Mouse (Mus musculus) myocyte (in vitro differentiated cells): ENCODE measurements around the gene Zdhhc5.

Experiments used
- E2F4 ChIP-seq: IDR thresholded peaks from one replicate; pipeline ENCODE4 v1.6.1; 2011; ENCODE audit warnings: mild to moderate bottlenecking, control low read depth, moderate library complexity; ENCODE audit not compliant: insufficient read depth
- MAX ChIP-seq: IDR thresholded peaks from one replicate; pipeline ENCODE4 v1.6.1; 2011; ENCODE audit warnings: low read depth, mild to moderate bottlenecking, control low read depth
- POLR2A ChIP-seq: IDR thresholded peaks from one replicate; pipeline ENCODE4 v1.6.1; 2011; ENCODE audit warnings: low read depth, mild to moderate bottlenecking, control low read depth, moderate library complexity; ENCODE audit not compliant: insufficient read length
- POLR2AphosphoS2 ChIP-seq: IDR thresholded peaks from one replicate; pipeline ENCODE4 v1.6.1; 2011; ENCODE audit warnings: low read depth, control low read depth; ENCODE audit not compliant: insufficient read length
- TCF12 ChIP-seq: IDR thresholded peaks from one replicate; pipeline ENCODE4 v1.6.1; 2011; ENCODE audit warnings: mild to moderate bottlenecking, control low read depth; ENCODE audit not compliant: poor library complexity, insufficient read depth, severe bottlenecking
- TCF3 ChIP-seq: IDR thresholded peaks from one replicate; pipeline ENCODE4 v1.6.1; 2011; ENCODE audit warnings: low read depth, control low read depth; ENCODE audit not compliant: insufficient read length
- USF1 ChIP-seq: IDR thresholded peaks from one replicate; pipeline ENCODE4 v1.6.1; 2011; ENCODE audit warnings: low read depth, mild to moderate bottlenecking, control low read depth, moderate library complexity

DNA sequence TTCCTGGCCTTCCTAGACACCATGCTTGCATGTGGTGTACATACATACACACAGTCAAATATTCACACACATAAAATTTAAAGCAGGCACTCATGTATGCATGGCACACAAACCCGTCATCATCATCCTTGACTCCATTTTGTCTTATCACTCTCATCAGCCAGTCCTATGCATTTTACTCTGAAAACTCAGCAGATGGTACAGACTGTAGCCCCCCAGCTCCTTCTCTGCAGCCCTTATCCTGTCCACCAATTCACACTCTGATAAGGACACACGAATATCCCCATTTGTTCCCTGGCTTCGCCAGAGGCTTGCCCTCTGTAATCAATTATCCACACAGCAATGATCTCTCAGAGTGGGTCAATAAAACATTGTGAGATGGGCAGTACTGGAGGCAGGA is 6.2 kb upstream of the Zdhhc5 start:
- TF ChIP-seq POLR2A (no peak), POLR2AphosphoS2 (no peak), USF1 (no peak), TCF12 (no peak), TCF3 (no peak), E2F4 (no peak), MAX (no peak)
